Mouse (Mus musculus) C2C12 (cell line): ENCODE measurements around the gene Eif1ad.

Source experiments
- CTCF ChIP-seq: IDR thresholded peaks from one replicate; pipeline ENCODE4 v1.5.1; 2011; ENCODE audit not compliant: control insufficient read depth, insufficient read depth, insufficient read length
- MYOD1 ChIP-seq: IDR thresholded peaks from one replicate; pipeline ENCODE4 v1.6.1; 2011; ENCODE audit warnings: low read depth; ENCODE audit not compliant: control insufficient read depth, insufficient read length

GRCm38 (mm10) chr19:5366175-5367052 lies at the start of gene Eif1ad:
- peak; percentile 14 for TF ChIP-seq CTCF
- no peak for TF ChIP-seq MYOD1
